Mouse (Mus musculus): ENCODE results near the gene Cyb561d1.

Cyb561d1 gene

DNA sequence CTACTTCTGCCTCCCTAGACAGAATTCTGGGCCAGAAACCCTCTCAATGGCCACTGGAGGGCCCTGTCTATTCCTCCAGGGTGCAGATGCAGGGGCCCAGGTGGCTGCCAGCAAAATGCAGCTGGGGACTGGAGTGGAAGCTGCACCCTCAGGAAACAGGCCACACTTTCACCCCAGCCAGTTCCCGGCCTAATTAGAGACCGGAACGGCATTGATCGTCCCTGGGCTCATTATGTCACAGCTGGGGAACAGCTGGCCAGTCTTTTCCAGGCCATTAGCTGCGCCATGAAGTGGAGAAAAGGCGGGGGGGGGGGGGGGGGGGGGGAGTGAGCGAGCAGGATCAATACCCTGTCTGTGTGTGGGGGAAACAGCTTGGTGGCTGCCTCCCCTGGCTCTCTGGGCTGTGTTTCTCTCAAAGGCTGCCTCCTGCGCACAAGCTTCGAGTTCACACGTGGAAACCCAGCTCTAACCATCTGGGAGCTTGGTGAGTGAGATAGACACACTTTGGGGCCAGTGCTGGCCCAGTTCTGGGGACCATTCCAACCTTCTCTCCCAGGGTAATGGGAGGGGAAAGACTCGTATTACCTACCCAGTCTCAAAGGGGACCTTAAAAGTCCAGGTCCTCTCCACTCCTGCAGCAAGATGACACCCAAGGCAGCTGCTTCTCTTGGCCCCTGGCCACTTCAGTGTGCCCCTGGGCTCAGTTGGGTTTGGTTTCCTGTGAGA lies 34.4 kb downstream of the Cyb561d1 start:
- DNase-seq = no peak

DNA sequence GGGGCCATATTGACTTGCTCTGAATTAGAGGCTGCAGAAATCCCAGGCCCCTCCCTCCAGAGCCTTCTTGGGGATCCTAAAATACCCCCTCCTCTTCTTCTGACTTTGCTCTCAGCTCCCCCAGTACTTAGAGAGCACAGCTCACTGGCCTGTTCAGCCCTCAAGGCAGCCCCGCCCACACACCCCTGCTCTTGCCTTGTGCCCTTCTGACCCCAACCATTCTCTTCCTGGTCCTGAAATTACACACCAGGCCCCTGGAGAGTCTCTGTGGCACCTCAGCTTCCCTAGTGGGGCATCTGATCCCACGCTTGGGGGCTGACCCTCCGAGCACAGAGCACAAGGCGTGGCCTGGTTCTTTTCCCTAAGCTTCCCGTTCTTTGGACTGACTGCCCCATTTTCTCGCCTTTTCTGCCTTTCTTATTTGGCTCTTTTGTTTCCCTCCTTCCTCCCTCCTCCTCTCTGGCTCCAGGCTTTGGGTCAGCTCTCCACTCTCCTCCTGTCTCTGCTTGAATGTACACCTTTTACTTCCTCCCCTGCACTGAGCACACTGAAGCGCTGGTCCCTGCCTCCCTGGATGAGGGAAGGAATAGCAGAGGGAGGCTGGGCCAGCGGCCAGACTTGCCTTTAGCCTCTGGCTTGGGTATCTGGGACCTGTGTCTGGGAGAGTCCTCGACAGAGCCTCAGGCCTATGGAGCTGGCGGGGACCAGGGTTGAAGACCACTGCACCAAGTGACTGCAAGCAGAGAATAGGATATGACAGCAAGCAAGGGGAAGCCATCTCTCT lies 35.3 kb downstream of the Cyb561d1 start:
- DNase-seq = no peak

DNA sequence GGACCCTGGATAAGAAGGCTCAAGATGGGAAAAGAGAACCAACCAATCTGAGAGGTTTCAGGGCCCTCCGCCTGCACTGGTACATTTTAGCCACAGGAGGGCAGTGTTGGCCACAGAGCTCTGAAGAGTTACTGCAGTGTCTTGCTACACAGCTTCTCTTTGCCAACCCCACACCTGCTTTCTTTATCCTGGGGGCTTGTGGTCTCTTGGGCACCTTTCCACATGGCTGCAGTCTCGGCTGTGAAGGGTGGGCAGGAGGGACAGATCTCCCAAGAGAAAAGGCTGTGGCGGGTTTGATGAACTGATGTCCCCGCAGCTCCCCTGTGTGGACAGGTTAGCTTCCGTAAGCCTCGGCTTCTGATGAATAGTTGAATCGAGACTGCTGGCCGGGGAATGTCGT lies 36.2 kb downstream of the Cyb561d1 start:
- peak; percentile 54 to 55 for DNase-seq

DNA sequence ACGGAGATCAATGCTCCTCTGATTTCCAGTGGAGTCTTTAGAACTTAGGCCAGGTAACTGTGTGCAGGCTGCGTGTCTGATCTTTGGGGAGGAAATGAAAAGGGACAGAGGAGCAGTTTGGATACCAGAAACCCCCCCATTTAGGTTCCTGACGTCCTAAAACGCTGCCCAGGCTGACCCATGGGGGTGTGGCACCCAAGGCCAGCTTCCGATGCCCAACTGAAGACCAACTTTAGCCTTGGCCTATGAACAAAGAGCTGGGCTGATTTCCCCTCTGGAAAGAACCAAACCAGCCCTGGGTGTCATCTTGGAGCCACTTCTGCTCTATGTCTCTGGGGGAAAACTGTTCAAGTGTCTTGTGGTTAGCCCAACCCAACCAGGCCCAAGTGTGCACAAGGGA lies 36.9 kb downstream of the Cyb561d1 start:
- DNase-seq = no peak

DNA sequence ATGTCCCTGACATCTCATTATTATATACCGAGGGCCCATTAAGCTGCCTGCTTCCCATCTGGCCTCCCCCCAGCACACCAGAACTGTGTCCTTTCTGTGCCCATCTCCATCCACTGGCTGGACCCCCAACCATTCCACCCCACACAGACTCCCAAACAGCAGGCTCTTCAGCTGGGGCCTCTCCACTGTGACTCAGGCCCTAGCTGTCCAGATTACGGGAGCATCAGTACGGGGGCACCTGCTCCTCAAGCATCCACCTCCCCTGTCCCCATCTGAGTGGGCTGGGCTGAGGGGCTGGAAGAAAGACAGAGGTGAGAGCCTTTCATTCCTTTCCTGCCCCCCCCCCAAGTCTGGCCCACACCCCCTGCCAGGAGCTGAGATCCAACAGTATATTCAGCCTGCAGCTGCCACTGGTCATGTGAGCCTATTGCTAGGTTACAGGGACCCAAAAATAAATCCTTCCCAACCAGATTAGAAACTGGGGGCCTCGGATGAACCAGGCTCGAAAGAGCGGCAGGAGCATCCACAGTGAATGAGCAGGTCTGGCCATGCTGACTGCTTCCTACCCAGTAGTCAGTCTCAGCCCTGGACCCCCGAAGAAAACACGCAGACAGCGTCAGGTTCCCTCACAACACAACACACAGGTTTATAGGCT lies 42.5 kb downstream of the Cyb561d1 start:
- no peak for DNase-seq

DNA sequence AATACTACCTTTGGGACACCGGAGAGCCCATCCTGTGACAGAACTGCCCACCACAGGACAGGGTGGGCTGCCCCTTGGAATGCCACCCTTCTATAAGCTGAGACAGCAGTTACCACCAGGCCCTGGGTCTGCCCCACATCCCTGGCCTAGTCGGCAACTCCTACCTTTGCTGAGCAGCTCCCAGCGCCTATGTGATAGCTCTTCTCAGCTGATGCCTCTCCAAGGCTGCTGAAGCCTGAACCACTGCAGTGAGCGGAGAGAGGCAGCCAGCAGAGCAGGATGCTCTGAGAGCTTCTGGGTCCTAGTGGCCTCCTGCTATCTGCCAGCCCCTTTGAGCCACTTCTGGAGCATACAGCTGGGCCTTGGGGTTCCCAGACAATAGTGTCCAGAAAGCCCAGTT lies 46.4 kb downstream of the Cyb561d1 start, which contains the start of gene Gpr61:
TSS of gene Gpr61 (minus strand) at position 227 of the 400 bp plus-strand sequence.
- no peak for DNase-seq

DNA sequence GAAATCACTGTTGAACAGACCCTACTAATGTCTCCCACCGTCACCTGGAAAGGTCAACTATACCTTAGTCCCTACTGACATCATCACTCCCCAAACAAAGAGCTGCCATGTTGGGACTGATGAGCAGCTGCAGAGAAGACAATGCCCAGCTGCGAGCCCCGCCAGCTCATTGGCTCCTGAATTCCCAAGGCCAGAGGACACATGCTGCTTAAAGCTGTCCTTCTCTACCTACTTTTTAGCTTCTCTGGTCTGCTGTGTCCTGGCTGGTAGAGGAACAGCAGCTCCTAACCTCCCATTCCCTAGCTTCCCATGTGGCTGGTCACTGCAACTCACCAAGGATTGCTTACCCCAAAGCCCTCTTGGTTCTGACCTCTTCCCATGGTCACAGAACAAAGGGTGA lies 48.7 kb downstream of the Cyb561d1 start:
- no peak for DNase-seq

DNA sequence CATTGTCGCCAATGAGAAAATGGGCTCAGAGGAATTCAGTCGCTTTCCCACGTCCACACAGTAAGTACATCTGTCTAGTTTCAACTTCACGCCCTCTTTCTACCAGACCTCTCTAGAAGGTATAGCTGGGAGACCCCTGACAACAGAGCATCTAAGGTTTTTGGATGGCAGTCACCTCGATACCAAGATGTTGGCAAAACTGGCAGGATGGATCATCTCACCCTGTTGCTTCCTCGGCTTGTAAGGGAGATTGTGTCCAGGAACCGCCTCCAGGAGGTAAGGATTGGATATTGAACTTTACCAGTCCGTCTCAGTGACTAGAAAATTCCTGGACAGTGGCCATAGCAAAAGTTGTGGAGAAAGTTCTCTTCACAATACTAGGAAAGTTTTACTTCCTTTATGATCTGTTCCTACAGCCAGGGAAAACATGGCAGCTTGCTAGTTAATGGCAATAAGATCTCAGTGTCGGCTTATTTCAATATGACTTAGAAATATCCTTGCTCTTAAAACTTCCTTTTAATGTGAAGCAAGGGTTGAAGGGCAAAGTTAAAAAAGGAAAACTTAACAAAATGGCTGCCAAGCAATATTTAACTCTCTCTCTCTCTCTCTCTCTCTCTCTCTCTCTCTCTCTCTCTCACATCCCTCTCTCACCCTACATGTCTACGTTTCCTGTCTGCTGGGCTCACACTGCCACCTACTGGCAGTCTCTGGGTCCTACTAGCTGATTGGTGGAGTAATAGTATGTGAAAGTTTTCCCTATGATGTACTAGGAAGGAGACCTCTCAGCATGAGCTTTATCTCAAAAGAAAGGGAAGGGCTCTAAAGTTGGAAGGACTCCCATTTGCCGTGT lies 53.4 kb downstream of the Cyb561d1 start:
- peak; percentile 66 to 81 for DNase-seq

DNA sequence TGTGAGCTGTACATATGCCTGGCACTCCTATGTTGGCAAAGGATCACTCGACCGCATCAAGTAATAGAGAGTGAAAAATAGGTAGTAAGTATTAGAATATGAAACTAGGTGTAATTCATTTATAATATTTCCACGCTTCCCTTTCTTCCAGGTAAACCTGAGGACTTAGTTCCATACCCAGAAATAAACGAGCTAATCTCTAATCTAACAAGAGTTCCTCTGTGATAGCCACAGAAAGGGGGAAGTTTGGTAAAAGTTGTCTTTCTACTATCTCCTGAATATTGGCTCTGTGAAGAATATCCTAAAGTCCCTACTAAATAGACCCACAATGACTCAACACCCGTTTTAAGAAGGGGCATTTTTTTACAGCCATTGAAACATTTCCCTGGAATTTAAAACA lies 54.3 kb downstream of the Cyb561d1 start:
- DNase-seq = no peak
